ENCODE assay signal across 8 mouse cellular contexts in the genomic region with DNA sequence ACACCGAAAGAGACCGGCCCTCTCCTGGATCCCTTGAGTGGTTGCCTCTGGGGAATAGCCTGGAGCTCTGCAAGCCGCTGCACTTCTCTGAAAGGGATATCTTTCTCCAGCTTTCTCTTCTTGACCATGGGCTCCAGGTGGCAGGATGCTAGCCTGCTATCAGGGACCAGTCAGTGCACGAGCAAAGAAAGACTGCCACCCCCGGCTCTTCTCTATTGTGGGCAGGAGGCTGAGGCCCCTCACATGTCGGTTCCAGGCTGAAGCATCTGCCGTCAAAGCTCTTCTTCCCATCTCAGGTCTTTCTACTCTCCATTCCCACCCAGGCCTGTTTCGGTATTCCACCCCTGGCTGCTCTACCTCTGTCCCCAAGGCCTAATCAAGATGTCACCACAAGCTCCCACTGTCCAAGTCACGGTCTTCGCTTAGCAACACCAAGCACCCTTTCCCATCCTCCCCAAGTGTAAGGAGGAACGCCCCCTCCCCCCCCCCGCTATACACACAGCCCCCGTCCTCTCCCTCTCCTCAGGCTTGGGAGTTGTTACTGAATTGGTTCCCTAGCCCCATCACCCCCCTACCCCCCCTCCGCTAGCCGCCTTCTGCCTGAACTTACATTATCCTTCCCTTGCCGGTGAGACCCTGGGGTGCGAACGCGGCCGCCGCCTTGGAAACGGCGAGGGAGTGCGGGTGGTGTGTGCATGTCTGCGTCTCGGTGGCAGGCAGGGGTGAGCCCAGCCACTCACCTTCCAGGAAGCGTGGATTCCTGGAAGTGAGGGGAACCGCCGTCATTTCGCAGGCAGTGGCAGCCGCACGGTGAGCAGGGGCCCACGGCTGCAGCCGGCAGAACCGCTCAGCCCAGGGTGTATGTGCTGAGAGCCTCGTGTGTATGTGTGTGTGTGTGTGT. TPM values are rescaled to one million over a fixed set of nuclear protein-coding genes. Genes with fewer than 3 reads are reported as not detected.
A peak's percentile ranks its signal among the peaks of the same experiment; 100 is the strongest.
DNase-seq lines count a peak whose midpoint lies in the region; ATAC-seq and TF ChIP-seq lines count a peak whose summit lies in the region.

A gene (minus strand): TSS at position 881 of the 901 bp plus-strand sequence.

- peak within 1 kb of the TSS; percentile 47 for H3K27ac ChIP-seq in cerebellum, adult 2 months (ENCODE audit: insufficient read depth, low read length)
- H3K27ac ChIP-seq in intestine, embryonic 14.5 days (ENCODE audit: low read depth), result peak within 1 kb of the TSS; percentile 33; the same call in 1 of the 2 replicates
- H3K27ac ChIP-seq in limb, embryonic 11.5 days (replicated peaks; ENCODE audit: low read depth, low read length), result no peak within 1 kb of the TSS
- peak within 1 kb of the TSS; percentile 89 for H3K27ac ChIP-seq in midbrain, embryonic 13.5 days

- peak within 1 kb of the TSS; percentile 66 for H3K4me3 ChIP-seq in cerebellum, adult 2 months (replicated peaks; ENCODE audit: insufficient read depth, low read depth, low read length)
- H3K4me3 ChIP-seq in intestine, embryonic 14.5 days (ENCODE audit: low read depth, low read length), result peak within 1 kb of the TSS; percentile 48
- peak within 1 kb of the TSS; percentile 48 for H3K4me3 ChIP-seq in limb, embryonic 11.5 days (ENCODE audit: low read depth, low read length)
- H3K4me3 ChIP-seq in midbrain, embryonic 13.5 days (replicated peaks), result peak within 1 kb of the TSS; percentile 49

- TF ChIP-seq CTCF in cerebellum, adult 2 months (IDR thresholded peaks at IDR 0.05; ENCODE audit: borderline replicate concordance, insufficient read depth, low read depth, low read length), result no peak

- DNase-seq in heart, adult 18-20 months, result peak; percentile 35 to 51
- no peak for DNase-seq in heart, adult 9 months (ENCODE audit: low spot score in 2 of 2)
- DNase-seq in cerebellum, adult 2 months, result peak; percentile 66 to 77
- DNase-seq in frontal cortex, adult 2 months (ENCODE audit: extremely low spot score in 1 of 2, low spot score in 1 of 2), result peak in 1 of 2 experiments; percentile 49
- DNase-seq in intestine, embryonic 14.5 days (ENCODE audit: low spot score), result peak; percentile 75
- DNase-seq in limb, embryonic 11.5 days (ENCODE audit: low spot score), result peak; percentile 72
- DNase-seq in thymus, adult 18-20 months, result peak; percentile 24 to 31

- no peaks in the 10 kb centered on the region for H3K36me3 ChIP-seq in intestine, embryonic 14.5 days (ENCODE audit: control insufficient read depth, insufficient read depth, low read length)
- no peaks in the 10 kb centered on the region for H3K36me3 ChIP-seq in limb, embryonic 11.5 days (ENCODE audit: control insufficient read depth, insufficient read depth, low read length)
- peaks cover 23% of the 10 kb centered on the region for H3K36me3 ChIP-seq in midbrain, embryonic 13.5 days

- peak within 1 kb of the TSS; percentile 69 for H3K4me2 ChIP-seq in intestine, embryonic 14.5 days (ENCODE audit: low read length)
- H3K4me2 ChIP-seq in limb, embryonic 11.5 days (ENCODE audit: low read depth, severe bottlenecking), result peak within 1 kb of the TSS; percentile 72
- peak within 1 kb of the TSS; percentile 68 for H3K4me2 ChIP-seq in midbrain, embryonic 13.5 days (replicated peaks)

- H3K9me3 ChIP-seq in intestine, embryonic 14.5 days (ENCODE audit: control insufficient read depth, low read length), result no peaks in the 10 kb centered on the region
- no peaks in the 10 kb centered on the region for H3K9me3 ChIP-seq in limb, embryonic 11.5 days (ENCODE audit: control insufficient read depth, low read length)
- H3K9me3 ChIP-seq in midbrain, embryonic 13.5 days, result no peaks in the 10 kb centered on the region

- H3K27me3 ChIP-seq in cerebellum, adult 2 months (ENCODE audit: control insufficient read depth, insufficient read depth, low read length), result no peaks in the 10 kb centered on the region
- H3K27me3 ChIP-seq in intestine, embryonic 14.5 days (replicated peaks; ENCODE audit: control insufficient read depth, insufficient read depth, low read length), result no peaks in the 10 kb centered on the region; the same call in 1 of the 2 replicates
- H3K27me3 ChIP-seq in limb, embryonic 11.5 days (ENCODE audit: control insufficient read depth, insufficient read depth, low read length), result no peaks in the 10 kb centered on the region
- H3K27me3 ChIP-seq in midbrain, embryonic 13.5 days, result no peaks in the 10 kb centered on the region

- H3K9ac ChIP-seq in intestine, embryonic 14.5 days (ENCODE audit: low read length), result peak within 1 kb of the TSS; percentile 45
- H3K9ac ChIP-seq in limb, embryonic 11.5 days (ENCODE audit: low read length), result peak within 1 kb of the TSS; percentile 60
- H3K9ac ChIP-seq in midbrain, embryonic 13.5 days (replicated peaks), result peak within 1 kb of the TSS; percentile 77

- ATAC-seq in intestine, embryonic 14.5 days (replicated peaks; ENCODE audit: low FRiP score, low TSS enrichment, low read depth), result peak; percentile 74
- peak; percentile 75 for ATAC-seq in limb, embryonic 11.5 days (ENCODE audit: insufficient number of reproducible peaks, low FRiP score, low TSS enrichment, low read depth)
- ATAC-seq in midbrain, embryonic 13.5 days, result peak; percentile 86

- H3K4me1 ChIP-seq in cerebellum, adult 2 months (ENCODE audit: control insufficient read depth, insufficient read depth, low read length), result peaks cover 7% of the 10 kb centered on the region; the same call in 1 of the 2 replicates
- H3K4me1 ChIP-seq in intestine, embryonic 14.5 days (replicated peaks; ENCODE audit: control insufficient read depth, insufficient read depth, low read length), result peaks cover 15% of the 10 kb centered on the region
- peaks cover 4% of the 10 kb centered on the region; the same call in 1 of the 2 replicates for H3K4me1 ChIP-seq in limb, embryonic 11.5 days (ENCODE audit: control insufficient read depth, insufficient read depth, low read length)
- H3K4me1 ChIP-seq in midbrain, embryonic 13.5 days (replicated peaks), result peaks cover 41% of the 10 kb centered on the region

- no peak for TF ChIP-seq POLR2A in cerebellum, adult 2 months (IDR thresholded peaks at IDR 0.05; ENCODE audit: borderline replicate concordance, insufficient read depth, low read length)

- 2% methylated on average over 36 of the region's 36 CpGs for WGBS in cerebellum, adult 2 months
- 7% methylated on average over 36 of the region's 36 CpGs for WGBS in intestine, embryonic 14.5 days
- 2% methylated on average over 36 of the region's 36 CpGs for WGBS in limb, embryonic 11.5 days
- 1% methylated on average over 36 of the region's 36 CpGs for WGBS in midbrain, embryonic 13.5 days

RNA-seq across cellular contexts. Expression of the gene that starts here (rescaled TPM):
- total RNA-seq in heart, adult 18-20 months (2021), result 1 to 10 TPM; 1.7 to 1.8 TPM
- polyA plus RNA-seq in cerebellum, adult 2 months (2012; rRNA removed), result 8.5 and 9.6 TPM in 2 replicates
- 11.1 and 11.6 TPM in 2 replicates for polyA plus RNA-seq in frontal cortex, adult 2 months (2012; rRNA removed)
- 3.0 and 3.2 TPM in 2 replicates for polyA plus RNA-seq in intestine, embryonic 14.5 days (2014; fragmentation: Nextera tagmentation; extraction: Ambion mirVana)
- polyA plus RNA-seq in limb, embryonic 11.5 days (2014; fragmentation: Nextera tagmentation; extraction: Ambion mirVana), result 3.2 and 3.4 TPM in 2 replicates
- polyA plus RNA-seq in midbrain, embryonic 13.5 days (2015; fragmentation: Nextera tagmentation; extraction: Ambion mirVana), result 16.5 and 17.0 TPM in 2 replicates

Comparison
In these comparisons a context has a peak if more than half of its experiments do, and no peak if none do; other contexts are left out.
1. DNase-seq: peak in heart, adult 18-20 months (2 of 2), cerebellum, adult 2 months (2 of 2), intestine, embryonic 14.5 days (single experiment), limb, embryonic 11.5 days (single experiment) and thymus, adult 18-20 months (2 of 2); none in heart, adult 9 months (0 of 2).
2. Peak in every context shown above with its lines, with median percentiles within 50 percentile points of each other: H3K4me3 ChIP-seq, ATAC-seq, H3K4me2 ChIP-seq and H3K9ac ChIP-seq.